Mouse (Mus musculus) midbrain, embryonic 12.5 days (tissue): Measurements from ENCODE around the gene Ctbp2. TPM values are rescaled to one million over a fixed set of nuclear protein-coding genes. Genes with fewer than 3 reads are reported as not detected.

ENCODE experiments used
- ATAC-seq: fragments of 200-750 bp; cut with Nextera tagmentation; 2 replicates; pipeline ENCODE4 v1.8.0; 2017; ENCODE audit warnings: low read depth, moderate TSS enrichment, moderate library complexity; ENCODE audit not compliant: low FRiP score
- H3K27ac ChIP-seq: fragments of 300-500 bp; sonication (generic); replicated peaks from 2 replicates; pipeline ENCODE4 v1.5.1; 2016; ENCODE audit warnings: mild to moderate bottlenecking
- H3K27me3 ChIP-seq: fragments of 300-500 bp; sonication (generic); 2 replicates; pipeline ENCODE4 v1.6.1; 2016; ENCODE audit warnings: mild to moderate bottlenecking
- H3K36me3 ChIP-seq: fragments of 300-500 bp; sonication (generic); 2 replicates; pipeline ENCODE4 v1.6.1; 2016
- H3K4me1 ChIP-seq: fragments of 300-500 bp; sonication (generic); 2 replicates; pipeline ENCODE4 v1.6.1; 2016
- H3K4me2 ChIP-seq: fragments of 300-500 bp; sonication (generic); replicated peaks from 2 replicates; pipeline ENCODE4 v1.6.1; 2016; ENCODE audit warnings: mild to moderate bottlenecking, moderate library complexity
- H3K4me3 ChIP-seq: fragments of 300-500 bp; sonication (generic); 2 replicates; pipeline ENCODE4 v1.5.1; 2016; ENCODE audit warnings: mild to moderate bottlenecking
- H3K9ac ChIP-seq: fragments of 300-500 bp; sonication (generic); replicated peaks from 2 replicates; pipeline ENCODE4 v1.6.1; 2016; ENCODE audit warnings: mild to moderate bottlenecking, moderate library complexity
- H3K9me3 ChIP-seq: fragments of 300-500 bp; sonication (generic); 2 replicates; pipeline ENCODE4 v1.6.1; 2016; ENCODE audit warnings: mild to moderate bottlenecking
- WGBS: fragments of 180-500 bp; shearing (Covaris S2); methylation state at CpG from one replicate; pipeline ENCODE4 v1.1.7; 2016; 5-methylcytosine and 5-hydroxymethylcytosine counted together
- polyA plus RNA-seq: library from polyadenylated mRNA; unstranded; fragments of >200 nt; fragmentation: Nextera tagmentation; extraction: Ambion mirVana; gene quantifications from 2 replicates; pipeline ENCODE4 v1.2.1, GENCODE M21; 2016

The Ctbp2 gene
- polyA plus RNA-seq, 1 experiment from 2014 or later, result 111 TPM

DNA sequence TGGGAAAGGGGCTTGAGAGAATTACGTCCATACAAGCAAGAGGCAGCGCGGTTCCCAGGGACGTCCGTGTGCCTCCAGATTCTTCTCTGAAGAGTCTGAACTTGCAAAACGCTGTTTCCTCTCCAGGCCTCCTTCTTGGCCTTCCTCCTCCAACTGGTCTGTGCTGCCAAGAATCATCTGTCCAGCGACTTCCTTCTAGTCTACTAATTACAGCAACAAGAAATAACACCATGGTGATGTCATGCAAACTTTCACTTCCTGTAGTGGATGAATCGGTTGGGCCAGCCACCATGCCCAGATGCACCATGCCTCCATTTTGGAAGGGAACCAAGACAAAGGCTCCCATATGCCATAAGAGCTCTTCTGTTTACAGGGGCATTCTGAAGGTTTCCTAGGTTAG lies 71.3 kb downstream of the Ctbp2 start:
- Histone ChIP-seq H3K9ac (no peak overlapping the region), H3K27ac (no peak overlapping the region), H3K4me2 (no peak overlapping the region), H3K36me3 (peaks cover 16% of the 10 kb centered on the region), H3K9me3 (no peaks in the 10 kb centered on the region), H3K4me3 (no peak overlapping the region), H3K27me3 (no peaks in the 10 kb centered on the region), H3K4me1 (0 out of 2 replicates have a peak, but pooled peaks cover 5% of the 10 kb centered on the region)
- 88% methylated on average over 8 of the region's 8 CpGs for WGBS
- ATAC-seq, result no peak

DNA sequence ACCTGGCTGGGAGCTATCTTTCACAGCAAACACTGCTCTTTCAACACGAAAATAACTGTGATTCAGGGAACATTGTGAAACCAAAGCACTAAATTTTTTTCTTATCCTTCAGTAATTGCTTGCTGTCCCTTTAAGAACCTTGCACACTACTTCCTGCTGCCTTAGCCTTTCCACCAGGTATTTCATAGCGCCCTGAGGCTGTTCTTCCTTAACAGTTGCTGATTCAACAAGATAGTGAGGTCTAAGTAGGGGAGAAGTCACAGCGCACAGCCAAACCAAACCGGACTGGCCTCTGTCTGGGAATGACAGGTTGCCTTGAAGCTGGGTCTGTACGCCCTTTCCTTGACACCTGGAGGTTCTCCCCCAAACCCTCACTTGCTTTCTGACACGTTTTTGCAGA lies 73.5 kb downstream of the Ctbp2 start:
- no peak overlapping the region for H3K9ac ChIP-seq
- H3K4me3 ChIP-seq, result no peak overlapping the region
- peaks cover 16% of the 10 kb centered on the region for H3K36me3 ChIP-seq
- no peaks in the 10 kb centered on the region for H3K9me3 ChIP-seq
- no peak for ATAC-seq
- H3K4me2 ChIP-seq, result no peak overlapping the region
- H3K27me3 ChIP-seq, result no peaks in the 10 kb centered on the region
- H3K4me1 ChIP-seq, result 0 out of 2 replicates have a peak, but pooled peaks cover 5% of the 10 kb centered on the region
- WGBS, result 92% methylated on average over 6 of the region's 6 CpGs
- H3K27ac ChIP-seq, result no peak overlapping the region

DNA sequence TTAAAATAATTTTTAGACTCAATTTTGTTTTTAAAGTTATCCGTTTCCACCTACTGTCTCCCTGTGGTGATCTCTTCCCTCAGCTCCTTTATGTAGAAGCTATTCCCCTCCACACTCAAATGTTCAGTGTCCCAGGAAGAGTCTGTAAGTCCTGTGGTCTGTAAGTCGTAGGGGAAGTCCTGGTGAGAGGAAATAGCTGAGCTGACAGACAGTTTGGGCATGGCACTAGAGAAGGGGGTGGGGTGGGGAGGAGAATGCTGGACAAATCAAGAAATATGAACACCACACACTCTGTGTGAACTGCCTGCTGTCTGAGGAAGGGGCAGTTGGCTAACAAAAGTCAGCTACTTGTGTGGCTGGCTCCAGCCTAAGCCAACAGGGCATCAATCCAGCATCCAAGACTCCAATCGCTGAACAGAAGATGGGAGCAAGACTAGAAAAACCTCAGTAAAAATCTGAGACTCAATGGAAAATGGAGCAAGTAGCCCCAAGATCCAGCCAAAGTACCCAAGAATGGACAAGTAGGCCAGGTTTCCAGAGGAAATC lies 76.0 kb downstream of the Ctbp2 start:
- no peak overlapping the region for H3K27ac ChIP-seq
- H3K4me1 ChIP-seq, result no peaks in the 10 kb centered on the region
- ATAC-seq, result no peak
- H3K4me2 ChIP-seq, result no peak overlapping the region
- WGBS, result 82% methylated on average over 3 of the region's 3 CpGs
- H3K4me3 ChIP-seq, result no peak overlapping the region
- H3K27me3 ChIP-seq, result no peaks in the 10 kb centered on the region
- no peak overlapping the region for H3K9ac ChIP-seq
- H3K36me3 ChIP-seq, result peaks cover 8% of the 10 kb centered on the region; the same call in 1 of the 2 replicates
- H3K9me3 ChIP-seq, result no peaks in the 10 kb centered on the region

DNA sequence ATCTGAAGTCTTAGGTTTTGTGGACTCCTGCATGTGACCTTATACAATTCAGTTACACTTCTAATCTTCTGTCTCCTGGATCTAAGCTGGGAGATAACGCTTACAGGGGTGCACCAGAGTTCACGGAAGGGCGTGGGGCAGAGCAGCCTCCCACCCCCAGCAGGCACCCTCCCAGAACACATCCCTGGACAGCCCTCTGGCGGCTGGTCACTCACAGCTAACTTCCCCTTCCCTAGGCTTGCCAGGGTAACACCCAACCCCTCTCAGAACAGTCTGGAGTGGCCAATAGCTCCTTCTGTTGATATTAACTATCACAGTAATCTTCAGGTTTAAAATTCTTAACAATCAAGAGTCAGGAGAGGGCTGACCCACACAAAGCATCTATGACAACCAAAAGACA lies 76.9 kb downstream of the Ctbp2 start:
- no peak for ATAC-seq
- H3K9me3 ChIP-seq, result no peaks in the 10 kb centered on the region
- no peak overlapping the region for H3K4me3 ChIP-seq
- 0 out of 2 replicates have a peak, but pooled peaks cover 3% of the 10 kb centered on the region for H3K36me3 ChIP-seq
- H3K4me1 ChIP-seq, result no peaks in the 10 kb centered on the region
- no peak overlapping the region for H3K9ac ChIP-seq
- 90% methylated on average over 4 of the region's 4 CpGs for WGBS
- no peaks in the 10 kb centered on the region for H3K27me3 ChIP-seq
- no peak overlapping the region for H3K27ac ChIP-seq
- no peak overlapping the region for H3K4me2 ChIP-seq

DNA sequence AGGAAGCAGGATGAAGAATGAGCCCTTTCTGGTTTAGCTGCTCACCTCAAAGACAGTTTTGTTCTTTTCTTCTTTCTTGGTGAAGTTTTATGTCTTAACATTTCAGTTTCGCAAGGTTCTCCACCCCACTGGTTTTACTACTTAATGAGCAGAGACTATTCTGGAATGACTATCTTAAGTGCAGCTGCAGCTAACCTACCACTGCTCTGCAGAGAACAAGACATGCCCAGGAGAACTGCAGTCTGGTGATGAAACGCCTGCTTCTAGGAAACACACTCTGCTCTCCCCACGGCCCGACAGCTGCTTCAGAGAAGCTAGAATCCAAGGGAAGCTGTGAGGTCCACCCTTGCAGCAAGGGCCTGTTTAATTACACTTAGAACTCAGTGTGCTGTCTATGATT lies 79.4 kb downstream of the Ctbp2 start:
- H3K4me1 ChIP-seq, result peaks cover 10% of the 10 kb centered on the region
- no peaks in the 10 kb centered on the region for H3K27me3 ChIP-seq
- H3K4me2 ChIP-seq, result no peak overlapping the region
- 0 out of 2 replicates have a peak, but pooled peaks cover 3% of the 10 kb centered on the region for H3K36me3 ChIP-seq
- H3K9me3 ChIP-seq, result no peaks in the 10 kb centered on the region
- ATAC-seq, result no peak
- no peak overlapping the region for H3K4me3 ChIP-seq
- no peak overlapping the region for H3K9ac ChIP-seq
- no peak overlapping the region for H3K27ac ChIP-seq
- WGBS, result 86% methylated on average over 4 of the region's 4 CpGs

DNA sequence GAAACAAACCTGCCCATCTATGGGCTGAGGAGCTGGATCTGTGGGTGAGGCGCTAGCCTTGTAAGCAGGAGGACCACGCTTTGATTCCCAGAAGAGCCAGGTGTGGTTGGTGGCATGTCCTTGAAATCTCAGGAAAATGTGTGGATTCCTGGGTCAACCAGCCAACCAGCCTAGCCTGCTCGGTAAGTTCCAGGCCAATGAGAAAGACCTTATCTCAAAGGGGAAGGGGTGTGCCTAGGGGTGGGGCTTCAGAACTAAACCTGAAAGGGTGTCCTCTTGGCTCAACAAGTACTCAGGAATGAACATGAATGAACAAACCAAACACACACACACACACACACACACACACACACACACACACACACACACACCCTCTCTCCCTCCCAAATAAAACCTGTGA lies 82.4 kb downstream of the Ctbp2 start:
- Histone ChIP-seq H3K27ac (no peak overlapping the region), H3K36me3 (0 out of 2 replicates have a peak, but pooled peaks cover 3% of the 10 kb centered on the region), H3K9ac (no peak overlapping the region), H3K4me3 (no peak overlapping the region), H3K27me3 (no peaks in the 10 kb centered on the region), H3K4me2 (no peak overlapping the region), H3K9me3 (no peaks in the 10 kb centered on the region), H3K4me1 (peaks cover 23% of the 10 kb centered on the region)
- ATAC-seq, result no peak
- WGBS, result 84% methylated on average over 3 of the region's 3 CpGs

DNA sequence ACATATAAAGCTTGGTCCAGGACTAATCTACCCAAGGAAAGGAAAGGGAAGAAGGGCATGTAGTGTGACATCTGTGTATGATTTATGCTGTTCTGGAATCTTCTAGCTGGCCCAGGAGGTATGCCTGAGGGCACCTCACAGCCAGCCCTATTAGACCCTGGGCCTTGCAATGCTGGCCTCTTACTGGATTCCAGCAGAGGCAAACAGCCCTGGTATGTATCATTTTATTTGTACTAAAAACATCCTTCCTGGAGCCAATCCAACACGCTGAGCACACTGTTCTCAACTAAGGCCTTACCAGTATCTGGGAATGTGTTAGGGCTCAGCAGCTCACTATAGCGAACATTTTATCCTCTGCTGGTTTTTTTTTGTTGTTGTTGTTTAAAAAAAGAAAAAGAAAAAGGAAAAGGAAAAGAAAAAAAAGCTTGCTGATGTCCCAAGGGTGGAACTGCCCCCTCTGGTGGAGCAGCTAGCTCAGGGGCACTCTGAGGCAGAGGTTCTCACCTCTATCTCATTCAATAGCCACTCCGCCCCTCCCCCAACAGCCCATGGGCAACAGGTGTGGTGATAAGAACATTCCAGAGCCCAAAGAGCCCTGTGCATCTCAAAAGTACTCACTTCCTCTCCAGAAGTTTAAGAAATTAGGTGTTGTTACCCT lies 83.3 kb downstream of the Ctbp2 start:
- no peak overlapping the region for H3K4me2 ChIP-seq
- H3K27me3 ChIP-seq, result no peaks in the 10 kb centered on the region
- H3K36me3 ChIP-seq, result 0 out of 2 replicates have a peak, but pooled peaks cover 3% of the 10 kb centered on the region
- no peak overlapping the region for H3K27ac ChIP-seq
- ATAC-seq, result no peak
- H3K9ac ChIP-seq, result no peak overlapping the region
- WGBS, result 88% methylated on average over 3 of the region's 3 CpGs
- H3K4me1 ChIP-seq, result peaks cover 30% of the 10 kb centered on the region
- H3K4me3 ChIP-seq, result no peak overlapping the region
- no peaks in the 10 kb centered on the region for H3K9me3 ChIP-seq

DNA sequence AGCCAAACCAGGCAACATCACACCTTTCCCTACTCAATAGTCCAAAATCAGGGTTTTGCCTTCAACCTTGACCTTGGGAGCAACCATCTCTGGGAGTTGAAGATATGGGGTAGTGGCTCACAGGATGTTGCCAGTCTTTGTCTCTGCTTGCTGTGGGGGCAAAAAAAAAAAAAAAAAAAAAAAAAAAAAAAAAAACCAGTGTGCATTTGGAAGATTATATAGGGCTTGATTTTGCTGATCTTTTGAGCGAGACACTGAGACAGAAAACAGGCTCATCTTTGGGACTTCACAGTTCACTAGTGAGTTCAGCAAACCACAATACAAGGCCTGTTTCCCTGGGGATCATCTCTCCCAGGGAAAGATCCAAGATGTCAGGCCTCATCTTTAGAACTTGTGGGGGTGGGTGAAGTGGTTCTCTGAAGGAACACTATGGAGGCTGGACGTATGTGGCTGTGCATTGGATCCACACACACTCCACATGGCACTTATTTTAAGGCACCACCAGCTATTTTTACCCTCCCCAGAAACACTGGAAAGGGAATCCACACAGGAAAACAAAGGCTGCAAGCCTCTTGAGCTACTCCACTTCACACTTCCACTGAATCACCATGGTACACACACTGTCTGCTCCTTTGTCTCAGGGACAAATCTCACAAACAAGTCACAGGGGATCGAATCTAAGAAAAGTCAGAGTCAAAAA lies 84.4 kb downstream of the Ctbp2 start:
- Histone ChIP-seq H3K4me1 (peaks cover 37% of the 10 kb centered on the region), H3K9ac (no peak overlapping the region), H3K4me2 (no peak overlapping the region), H3K9me3 (no peaks in the 10 kb centered on the region), H3K27ac (no peak overlapping the region), H3K4me3 (no peak overlapping the region), H3K27me3 (no peaks in the 10 kb centered on the region), H3K36me3 (0 out of 2 replicates have a peak, but pooled peaks cover 3% of the 10 kb centered on the region)
- no peak for ATAC-seq
- WGBS, result 84% methylated on average over 3 of the region's 3 CpGs

DNA sequence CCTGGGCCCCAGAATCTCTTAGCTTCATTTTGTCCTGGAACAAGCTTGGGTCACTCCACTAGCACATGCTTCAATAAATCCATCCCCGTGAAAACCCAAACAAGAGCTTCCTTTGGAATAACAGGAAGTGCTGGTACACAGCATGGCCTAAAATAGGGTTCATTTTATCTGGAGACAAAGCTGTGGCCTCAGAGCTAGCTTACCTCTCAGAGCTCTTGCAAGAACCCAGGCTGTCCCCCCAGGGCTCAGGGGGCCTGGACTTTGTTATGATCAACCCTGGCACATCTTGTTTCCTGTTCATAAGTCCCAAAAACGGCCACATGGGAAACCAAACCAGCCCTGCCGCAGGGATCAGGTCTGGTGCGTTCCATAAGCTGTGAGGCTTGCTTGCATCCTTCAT lies 86.5 kb downstream of the Ctbp2 start:
- Histone ChIP-seq H3K4me1 (peaks cover 57% of the 10 kb centered on the region), H3K4me3 (no peak overlapping the region), H3K27ac (no peak overlapping the region), H3K9me3 (no peaks in the 10 kb centered on the region), H3K36me3 (no peaks in the 10 kb centered on the region), H3K4me2 (no peak overlapping the region), H3K9ac (no peak overlapping the region), H3K27me3 (no peaks in the 10 kb centered on the region)
- no peak for ATAC-seq
- WGBS, result 52% methylated on average over 4 of the region's 4 CpGs

DNA sequence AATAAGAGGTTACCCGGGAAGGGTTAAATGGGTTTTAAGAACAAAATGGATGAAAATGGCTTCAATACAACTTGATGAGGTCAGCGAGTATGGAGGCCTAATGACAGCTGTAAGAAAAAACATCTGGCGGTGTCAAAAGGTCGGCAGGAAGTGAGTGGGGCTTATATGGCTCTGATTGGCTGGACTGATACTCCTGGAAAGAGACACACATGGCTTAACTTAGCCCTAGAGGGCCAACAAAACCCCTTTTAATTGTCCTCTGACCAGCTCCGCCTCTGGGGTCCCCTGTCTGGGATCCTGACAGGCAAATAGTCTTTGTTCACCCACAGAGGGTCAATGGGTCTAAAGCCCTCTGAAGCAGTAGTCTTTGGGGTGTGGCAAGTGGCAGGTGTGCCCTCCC lies 86.9 kb downstream of the Ctbp2 start:
- H3K4me3 ChIP-seq, result no peak overlapping the region
- H3K27me3 ChIP-seq, result no peaks in the 10 kb centered on the region
- H3K4me2 ChIP-seq, result no peak overlapping the region
- no peak overlapping the region for H3K9ac ChIP-seq
- H3K4me1 ChIP-seq, result peaks cover 58% of the 10 kb centered on the region
- no peak for ATAC-seq
- 38% methylated on average over 5 of the region's 5 CpGs for WGBS
- no peaks in the 10 kb centered on the region for H3K9me3 ChIP-seq
- no peak overlapping the region for H3K27ac ChIP-seq
- H3K36me3 ChIP-seq, result no peaks in the 10 kb centered on the region

DNA sequence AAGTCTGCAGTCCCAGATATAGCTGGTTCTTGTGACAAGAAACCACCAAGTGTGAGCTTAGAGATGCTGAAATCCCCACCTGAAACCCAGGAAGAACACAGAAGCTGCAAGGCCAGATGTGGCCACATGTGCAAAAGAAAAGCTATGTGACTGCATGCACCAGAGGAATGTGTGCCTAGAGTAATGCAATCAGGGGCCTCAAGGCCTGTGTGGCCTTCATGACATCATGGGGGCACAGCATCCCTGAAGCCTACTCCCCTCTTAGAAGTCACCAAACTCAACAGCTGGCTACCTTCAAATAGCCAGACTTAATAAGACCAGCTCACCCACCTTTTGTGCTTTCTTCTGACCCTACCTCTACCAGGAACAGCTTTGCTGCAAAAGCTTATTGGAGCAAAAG lies 88.3 kb downstream of the Ctbp2 start:
- Histone ChIP-seq H3K27ac (no peak overlapping the region), H3K27me3 (no peaks in the 10 kb centered on the region), H3K9ac (no peak overlapping the region), H3K9me3 (no peaks in the 10 kb centered on the region), H3K4me1 (peaks cover 54% of the 10 kb centered on the region), H3K4me2 (no peak overlapping the region), H3K36me3 (no peaks in the 10 kb centered on the region), H3K4me3 (no peak overlapping the region)
- no peak for ATAC-seq

DNA sequence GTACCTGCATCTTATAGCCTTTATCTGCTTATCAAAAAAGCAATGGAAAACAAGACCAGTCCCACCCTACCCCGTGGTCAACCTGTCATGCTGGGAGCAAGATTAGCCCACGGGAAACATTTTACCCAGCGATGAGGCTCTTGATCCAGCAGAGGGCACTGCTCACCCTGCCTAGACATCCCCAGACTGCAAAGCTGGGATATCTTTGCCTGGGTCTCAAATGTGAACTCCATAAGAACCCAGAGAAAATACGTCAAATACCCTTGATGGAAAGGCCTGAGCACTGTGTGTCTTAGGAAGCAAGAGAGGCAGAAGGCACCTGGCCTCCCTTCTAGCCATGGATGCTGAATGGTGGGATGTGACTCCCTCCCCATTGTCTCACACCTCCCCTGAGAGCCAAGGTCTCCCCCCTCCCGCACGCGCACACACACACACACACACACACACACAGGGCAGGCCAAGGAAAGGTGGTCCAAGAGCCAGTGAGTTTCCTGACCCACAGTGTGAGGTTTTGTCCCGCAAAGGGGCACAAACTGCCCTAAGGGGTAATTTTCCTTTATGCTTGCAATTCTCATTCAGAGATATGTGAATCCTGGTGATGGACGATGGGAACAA lies 91.5 kb downstream of the Ctbp2 start:
- H3K4me3 ChIP-seq, result no peak overlapping the region
- no peak overlapping the region; the same call in 1 of the 2 replicates for H3K27ac ChIP-seq
- no peak overlapping the region for H3K4me2 ChIP-seq
- H3K27me3 ChIP-seq, result no peaks in the 10 kb centered on the region
- no peak overlapping the region for H3K9ac ChIP-seq
- peaks cover 48% of the 10 kb centered on the region for H3K4me1 ChIP-seq
- no peaks in the 10 kb centered on the region for H3K36me3 ChIP-seq
- peak; percentile 62 for ATAC-seq
- 36% methylated on average over 9 of the region's 9 CpGs for WGBS
- H3K9me3 ChIP-seq, result no peaks in the 10 kb centered on the region
